Mouse (Mus musculus): ENCODE data around the gene Rap1gap2. TPM values are rescaled to one million over a fixed set of nuclear protein-coding genes. Genes with fewer than 3 reads are reported as not detected.

The Rap1gap2 gene
- polyA plus RNA-seq, 1 experiment from 2014 or later, result 9.9 TPM

DNA sequence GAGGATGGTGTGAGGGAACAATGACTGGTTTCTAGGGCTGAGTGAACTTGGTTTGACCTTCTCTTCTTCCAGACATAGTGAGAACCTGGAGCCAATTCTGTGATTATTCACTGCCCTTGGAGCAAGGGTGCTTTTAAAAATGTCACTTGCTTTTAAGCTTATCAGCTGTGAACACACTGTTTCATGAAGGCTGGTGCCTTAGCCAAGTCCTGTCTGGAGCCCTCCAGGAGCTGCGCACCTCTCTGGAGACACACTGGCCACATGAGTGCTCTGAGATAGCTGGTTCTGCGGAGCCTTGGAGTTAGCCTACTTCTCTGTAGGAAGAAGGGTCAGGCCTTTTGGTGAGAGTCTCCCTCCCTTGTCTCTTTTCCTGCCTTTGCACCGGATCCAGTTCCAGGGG is 95.7 kb downstream of the Rap1gap2 start:
- 84% methylated on average over 3 of the region's 3 CpGs for WGBS
- no peak overlapping the region for H3K4me2 ChIP-seq (ENCODE audit: low read depth, low read length)
- H3K27me3 ChIP-seq (ENCODE audit: control insufficient read depth, insufficient read depth, low read length), result no peaks in the 10 kb centered on the region
- H3K4me3 ChIP-seq (ENCODE audit: low read depth, low read length), result no peak overlapping the region
- no peaks in the 10 kb centered on the region for H3K4me1 ChIP-seq (ENCODE audit: control insufficient read depth, insufficient read depth, low read length)
- H3K9ac ChIP-seq (replicated peaks; ENCODE audit: low read depth, low read length), result no peak overlapping the region
- no peaks in the 10 kb centered on the region for H3K36me3 ChIP-seq (ENCODE audit: control insufficient read depth, insufficient read depth, low read length)
- no peak overlapping the region for H3K27ac ChIP-seq (ENCODE audit: low read depth, low read length)
- no peaks in the 10 kb centered on the region for H3K9me3 ChIP-seq (ENCODE audit: control insufficient read depth, low read length)
- ATAC-seq (ENCODE audit: low read depth), result no peak

- Histone ChIP-seq H3K9me3 (ENCODE audit: control insufficient read depth, low read length) (no peaks in the 10 kb centered on the region), H3K9ac (replicated peaks; ENCODE audit: low read depth, low read length) (no peak overlapping the region), H3K36me3 (ENCODE audit: control insufficient read depth, insufficient read depth, low read length) (no peaks in the 10 kb centered on the region), H3K4me3 (ENCODE audit: low read depth, low read length) (no peak overlapping the region), H3K27me3 (ENCODE audit: control insufficient read depth, insufficient read depth, low read length) (no peaks in the 10 kb centered on the region), H3K4me1 (ENCODE audit: control insufficient read depth, insufficient read depth, low read length) (no peaks in the 10 kb centered on the region), H3K4me2 (ENCODE audit: low read depth, low read length) (no peak overlapping the region), H3K27ac (ENCODE audit: low read depth, low read length) (no peak overlapping the region)
- WGBS, result 93% methylated on average over 10 of the region's 10 CpGs
- ATAC-seq (ENCODE audit: low read depth), result no peak
These were observed 98.1 kb downstream of the Rap1gap2 start for GRCm38 (mm10) chr11:74512595-74512994.

DNA sequence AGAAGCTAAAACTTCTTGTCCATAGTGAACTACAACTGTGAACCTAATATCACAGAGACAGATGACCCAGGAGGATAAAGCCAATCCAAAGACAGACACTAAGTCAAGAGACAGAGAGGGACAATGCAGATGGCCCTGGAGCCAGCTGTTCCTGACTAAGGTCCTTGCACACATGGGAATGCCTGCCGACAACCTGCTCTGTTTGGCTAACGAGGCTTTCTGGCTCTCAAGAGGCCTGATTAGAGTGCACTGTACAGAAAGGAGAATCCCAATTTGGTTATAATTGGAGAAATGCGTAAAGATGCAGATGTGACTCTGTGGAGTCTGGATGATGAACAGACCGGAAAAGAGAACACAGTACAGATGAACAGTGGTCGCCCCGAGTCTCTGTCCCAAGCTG is 104.4 kb downstream of the Rap1gap2 start:
- 45% methylated on average over 6 of the region's 6 CpGs for WGBS
- no peaks in the 10 kb centered on the region for H3K4me1 ChIP-seq (ENCODE audit: control insufficient read depth, insufficient read depth, low read length)

GRCm38 (mm10) chr11:74502485-74502884 is 108.2 kb downstream of the Rap1gap2 start:
- Histone ChIP-seq H3K4me3 (ENCODE audit: low read depth, low read length) (no peak overlapping the region), H3K27ac (ENCODE audit: low read depth, low read length) (no peak overlapping the region), H3K27me3 (ENCODE audit: control insufficient read depth, insufficient read depth, low read length) (no peaks in the 10 kb centered on the region), H3K9ac (replicated peaks; ENCODE audit: low read depth, low read length) (no peak overlapping the region), H3K4me2 (ENCODE audit: low read depth, low read length) (no peak overlapping the region), H3K4me1 (ENCODE audit: control insufficient read depth, insufficient read depth, low read length) (no peaks in the 10 kb centered on the region), H3K9me3 (ENCODE audit: control insufficient read depth, low read length) (no peaks in the 10 kb centered on the region), H3K36me3 (ENCODE audit: control insufficient read depth, insufficient read depth, low read length) (no peaks in the 10 kb centered on the region)
- 85% methylated on average over 8 of the region's 8 CpGs for WGBS
- no peak for ATAC-seq (ENCODE audit: low read depth)

More for the DNA sequence above, 104.4 kb downstream of the Rap1gap2 start:
- H3K9me3 ChIP-seq (ENCODE audit: control insufficient read depth, low read length), result no peaks in the 10 kb centered on the region
- H3K27ac ChIP-seq (ENCODE audit: low read depth, low read length), result no peak overlapping the region
- H3K27me3 ChIP-seq (ENCODE audit: control insufficient read depth, insufficient read depth, low read length), result no peaks in the 10 kb centered on the region
- H3K4me3 ChIP-seq (ENCODE audit: low read depth, low read length), result no peak overlapping the region
- no peaks in the 10 kb centered on the region for H3K36me3 ChIP-seq (ENCODE audit: control insufficient read depth, insufficient read depth, low read length)
- H3K4me2 ChIP-seq (ENCODE audit: low read depth, low read length), result no peak overlapping the region
- H3K9ac ChIP-seq (replicated peaks; ENCODE audit: low read depth, low read length), result no peak overlapping the region
- ATAC-seq (ENCODE audit: low read depth), result no peak

DNA sequence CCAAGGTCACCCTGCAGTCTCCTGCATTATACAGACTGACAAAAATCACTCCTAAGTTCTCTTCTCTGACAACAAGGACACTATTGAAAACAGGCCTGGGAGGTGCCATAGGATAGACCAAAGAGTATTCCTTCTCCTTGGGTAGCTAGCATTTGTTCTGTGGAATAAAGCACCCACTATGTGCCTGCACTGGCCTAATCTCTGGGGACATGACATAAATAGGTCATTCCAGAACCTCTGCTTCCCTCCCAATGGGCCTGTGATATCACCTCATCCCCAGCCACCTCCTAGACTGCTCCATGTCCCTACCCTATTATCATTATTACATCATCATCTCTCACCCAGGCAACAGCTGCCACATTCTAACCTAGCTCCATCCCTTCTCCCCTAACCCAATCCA is 108.7 kb downstream of the Rap1gap2 start:
- no peak overlapping the region for H3K4me2 ChIP-seq (ENCODE audit: low read depth, low read length)
- no peak for ATAC-seq (ENCODE audit: low read depth)
- no peaks in the 10 kb centered on the region for H3K4me1 ChIP-seq (ENCODE audit: control insufficient read depth, insufficient read depth, low read length)
- no peak overlapping the region for H3K27ac ChIP-seq (ENCODE audit: low read depth, low read length)
- no peaks in the 10 kb centered on the region for H3K9me3 ChIP-seq (ENCODE audit: control insufficient read depth, low read length)
- no peaks in the 10 kb centered on the region for H3K36me3 ChIP-seq (ENCODE audit: control insufficient read depth, insufficient read depth, low read length)
- no peak overlapping the region for H3K9ac ChIP-seq (replicated peaks; ENCODE audit: low read depth, low read length)
- no peaks in the 10 kb centered on the region for H3K27me3 ChIP-seq (ENCODE audit: control insufficient read depth, insufficient read depth, low read length)
- no peak overlapping the region for H3K4me3 ChIP-seq (ENCODE audit: low read depth, low read length)

DNA sequence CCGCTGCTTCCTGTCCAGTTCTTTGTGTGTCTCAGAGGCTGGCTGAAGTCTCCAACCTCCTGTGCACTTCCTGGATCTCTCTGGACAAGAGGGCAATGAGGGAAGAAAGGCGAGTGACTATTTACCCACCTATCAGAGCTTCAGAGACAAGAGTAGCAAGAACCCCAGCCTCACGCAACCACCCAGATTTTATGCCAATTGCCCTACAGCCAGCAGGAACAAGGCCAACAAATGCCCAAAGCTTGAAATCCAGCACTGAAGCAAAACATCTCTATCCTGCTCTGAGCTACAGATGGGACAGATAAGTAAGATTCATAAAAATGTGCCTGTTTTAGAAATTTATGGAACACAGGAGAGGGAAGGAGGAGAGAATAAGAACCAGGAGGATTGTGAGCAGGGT is 109.7 kb downstream of the Rap1gap2 start:
- Histone ChIP-seq H3K27ac (ENCODE audit: low read depth, low read length) (no peak overlapping the region), H3K4me3 (ENCODE audit: low read depth, low read length) (no peak overlapping the region), H3K27me3 (ENCODE audit: control insufficient read depth, insufficient read depth, low read length) (no peaks in the 10 kb centered on the region), H3K9me3 (ENCODE audit: control insufficient read depth, low read length) (no peaks in the 10 kb centered on the region), H3K9ac (replicated peaks; ENCODE audit: low read depth, low read length) (no peak overlapping the region), H3K4me1 (ENCODE audit: control insufficient read depth, insufficient read depth, low read length) (no peaks in the 10 kb centered on the region), H3K36me3 (ENCODE audit: control insufficient read depth, insufficient read depth, low read length) (no peaks in the 10 kb centered on the region), H3K4me2 (ENCODE audit: low read depth, low read length) (no peak overlapping the region)
- WGBS, result 81% methylated on average over 3 of the region's 3 CpGs
- ATAC-seq (ENCODE audit: low read depth), result no peak

DNA sequence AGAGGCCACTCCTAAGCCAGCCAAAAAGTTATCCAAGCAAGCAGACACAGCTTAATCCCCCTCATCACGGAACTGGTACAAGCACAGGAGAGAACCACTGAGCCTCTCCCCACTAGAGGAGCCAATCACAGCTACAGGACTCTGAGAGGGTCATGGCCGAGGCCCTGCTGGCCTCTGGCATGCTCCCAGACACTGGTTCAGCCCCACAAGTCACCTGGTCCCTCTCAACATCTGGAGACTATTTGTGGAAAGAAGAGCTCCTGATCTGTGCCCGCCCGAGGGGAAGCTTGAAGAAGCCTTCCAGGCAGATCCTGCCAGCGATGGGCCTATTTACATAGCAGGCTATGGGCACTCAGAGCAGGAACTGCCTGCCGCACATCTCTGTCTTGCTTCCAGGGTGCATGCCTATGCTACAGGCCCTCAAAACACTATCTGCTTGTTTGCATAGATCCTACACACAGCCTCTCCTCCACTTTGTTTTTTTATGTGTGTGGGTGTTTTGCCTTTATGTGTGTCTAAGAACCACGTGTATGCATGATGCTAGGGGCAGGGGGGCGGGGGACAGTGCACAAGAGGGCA is 111.1 kb downstream of the Rap1gap2 start:
- Histone ChIP-seq H3K4me1 (ENCODE audit: control insufficient read depth, insufficient read depth, low read length) (no peaks in the 10 kb centered on the region), H3K4me2 (ENCODE audit: low read depth, low read length) (no peak overlapping the region), H3K9ac (replicated peaks; ENCODE audit: low read depth, low read length) (no peak overlapping the region), H3K4me3 (ENCODE audit: low read depth, low read length) (no peak overlapping the region), H3K27ac (ENCODE audit: low read depth, low read length) (no peak overlapping the region), H3K36me3 (ENCODE audit: control insufficient read depth, insufficient read depth, low read length) (no peaks in the 10 kb centered on the region), H3K27me3 (ENCODE audit: control insufficient read depth, insufficient read depth, low read length) (no peaks in the 10 kb centered on the region), H3K9me3 (ENCODE audit: control insufficient read depth, low read length) (no peaks in the 10 kb centered on the region)
- no peak for ATAC-seq (ENCODE audit: low read depth)
- WGBS, result 59% methylated on average over 8 of the region's 8 CpGs

- no peaks in the 10 kb centered on the region for H3K27me3 ChIP-seq (ENCODE audit: control insufficient read depth, insufficient read depth, low read length)
- ATAC-seq (ENCODE audit: low read depth), result no peak
These were observed 111.7 kb downstream of the Rap1gap2 start for GRCm38 (mm10) chr11:74499058-74499457.

DNA sequence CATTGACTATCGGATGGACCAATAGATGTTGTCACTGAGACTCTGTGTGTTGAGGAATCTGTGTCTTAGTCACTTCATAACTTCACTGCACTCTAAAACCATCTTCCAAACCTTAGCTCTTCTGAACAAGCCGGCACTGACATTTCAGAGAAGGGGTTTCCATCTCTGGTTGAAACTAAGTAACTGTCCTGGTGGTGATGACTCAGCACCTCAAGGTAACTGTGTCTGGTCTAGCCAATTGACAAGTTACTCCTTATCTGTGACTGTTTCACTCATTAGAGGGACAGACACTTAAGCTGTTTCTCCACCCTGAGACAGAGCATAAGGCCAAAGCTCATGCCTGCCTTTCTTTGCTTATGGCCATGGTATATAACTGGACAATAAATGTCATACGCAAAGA is 114.1 kb downstream of the Rap1gap2 start:
- H3K4me2 ChIP-seq (ENCODE audit: low read depth, low read length), result no peak overlapping the region
- 95% methylated on average over 3 of the region's 3 CpGs for WGBS
- no peak for ATAC-seq (ENCODE audit: low read depth)

More at GRCm38 (mm10) chr11:74499058-74499457, 111.7 kb downstream of the Rap1gap2 start:
- no peak overlapping the region for H3K4me3 ChIP-seq (ENCODE audit: low read depth, low read length)
- H3K36me3 ChIP-seq (ENCODE audit: control insufficient read depth, insufficient read depth, low read length), result no peaks in the 10 kb centered on the region
- H3K9ac ChIP-seq (replicated peaks; ENCODE audit: low read depth, low read length), result no peak overlapping the region
- no peak overlapping the region for H3K27ac ChIP-seq (ENCODE audit: low read depth, low read length)
- H3K9me3 ChIP-seq (ENCODE audit: control insufficient read depth, low read length), result no peaks in the 10 kb centered on the region
- H3K4me1 ChIP-seq (ENCODE audit: control insufficient read depth, insufficient read depth, low read length), result no peaks in the 10 kb centered on the region
- 31% methylated on average over 3 of the region's 3 CpGs for WGBS
- no peak overlapping the region for H3K4me2 ChIP-seq (ENCODE audit: low read depth, low read length)

More for the DNA sequence above, 114.1 kb downstream of the Rap1gap2 start:
- no peaks in the 10 kb centered on the region for H3K4me1 ChIP-seq (ENCODE audit: control insufficient read depth, insufficient read depth, low read length)
- H3K27me3 ChIP-seq (ENCODE audit: control insufficient read depth, insufficient read depth, low read length), result no peaks in the 10 kb centered on the region
- no peaks in the 10 kb centered on the region for H3K36me3 ChIP-seq (ENCODE audit: control insufficient read depth, insufficient read depth, low read length)
- H3K9ac ChIP-seq (replicated peaks; ENCODE audit: low read depth, low read length), result no peak overlapping the region
- H3K9me3 ChIP-seq (ENCODE audit: control insufficient read depth, low read length), result no peaks in the 10 kb centered on the region
- no peak overlapping the region for H3K4me3 ChIP-seq (ENCODE audit: low read depth, low read length)
- no peak overlapping the region for H3K27ac ChIP-seq (ENCODE audit: low read depth, low read length)
